Mouse (Mus musculus): ENCODE data around the gene Lce1h.

Gene Lce1h

DNA sequence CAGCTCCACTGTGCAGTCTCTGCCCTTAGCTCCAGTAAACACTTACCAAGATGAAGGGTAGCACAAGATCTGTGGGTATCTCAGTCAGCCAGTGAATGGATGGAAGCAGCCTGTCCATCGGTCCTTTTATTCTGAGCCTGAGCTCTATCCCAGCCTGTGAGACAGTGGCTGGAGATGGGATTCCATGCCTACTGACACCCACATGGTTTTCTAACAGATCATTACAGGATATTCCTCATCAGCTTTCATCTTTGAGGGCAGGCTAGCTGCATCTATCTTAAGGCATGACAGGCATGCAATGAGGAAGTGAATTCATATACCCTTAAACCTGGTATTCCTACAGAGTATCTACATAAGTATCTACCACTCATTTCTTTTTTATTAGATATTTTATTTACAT lies at the start of gene Lce1h:
Gene Lce1h (minus strand): TSS at position 101 of the 400 bp plus-strand sequence.
- DNase-seq (ENCODE audit: extremely low spot score, low spot score) = no peak

DNA sequence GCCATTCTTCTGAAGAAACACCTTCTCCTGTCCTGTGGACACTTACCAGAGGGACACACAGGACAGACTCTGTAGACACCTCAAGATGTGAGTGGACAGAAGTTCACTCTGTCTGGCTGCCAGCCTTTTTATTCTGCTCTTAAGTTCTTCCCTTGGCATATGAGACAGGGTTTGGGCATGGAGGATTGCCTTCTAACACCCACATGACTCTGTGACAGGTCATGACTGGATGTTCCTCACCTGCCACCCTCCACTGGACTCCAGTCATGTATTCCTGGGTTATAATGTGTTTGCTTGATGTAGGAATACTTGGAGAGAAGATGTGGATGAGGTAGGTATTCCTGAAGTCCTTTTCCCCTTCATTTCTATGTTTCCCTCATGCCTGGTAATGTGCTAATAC lies 42.9 kb upstream of the Lce1h start, which contains the start of gene Lce1k:
Gene Lce1k (minus strand): TSS at position 101 of the 400 bp plus-strand sequence.
- DNase-seq (ENCODE audit: extremely low spot score, low spot score) = no peak

DNA sequence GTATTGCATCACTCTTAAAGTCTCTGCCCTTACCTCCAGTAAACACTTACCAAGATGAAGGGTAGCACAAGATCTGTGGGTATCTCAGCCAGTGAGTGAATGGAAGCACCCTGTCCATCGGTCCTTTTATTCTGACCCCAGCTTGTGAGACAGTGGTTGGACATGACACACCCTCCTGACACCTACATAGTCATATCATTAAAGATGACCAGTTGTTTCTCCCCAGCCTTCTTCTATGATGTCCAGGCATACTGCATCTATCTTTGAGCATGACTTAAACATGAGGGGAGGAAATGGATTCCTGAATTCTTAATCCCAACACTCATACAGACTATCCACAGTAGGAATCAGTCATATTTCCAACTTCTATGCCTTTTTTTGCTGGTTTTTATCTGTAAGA lies 25.5 kb upstream of the Lce1h start, which contains the start of gene Lce1j:
Gene Lce1j (minus strand): TSS at position 101 of the 400 bp plus-strand sequence.
- no peak for DNase-seq (ENCODE audit: extremely low spot score, low spot score)

- DNase-seq (ENCODE audit: extremely low spot score, low spot score) = no peak
These were observed 13.9 kb upstream of the Lce1h start, which contains the start of gene Lce1i for GRCm38 (mm10) chr3:92778799-92779198. Lce1i (minus strand) TSS chr3:92778899.

GRCm38 (mm10) chr3:92771573-92771972 lies 6.7 kb upstream of the Lce1h start:
- DNase-seq (ENCODE audit: extremely low spot score, low spot score) = no peak

DNA sequence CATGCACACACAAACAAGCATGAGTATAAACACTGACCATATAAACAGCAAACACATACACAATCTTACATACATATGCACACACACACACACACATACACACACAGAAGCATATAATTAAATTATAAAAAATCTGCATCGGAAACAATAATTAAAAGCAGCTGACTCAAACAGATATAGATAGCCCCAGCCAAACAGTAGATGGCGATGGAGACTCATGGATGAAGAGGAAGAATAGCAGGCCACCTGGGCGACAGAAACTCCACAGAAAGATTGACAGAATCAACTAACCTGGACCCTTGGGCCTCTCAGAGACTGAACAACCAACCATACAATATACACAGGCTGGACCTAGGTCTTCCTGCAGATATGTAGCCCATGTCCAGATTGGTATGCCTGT lies 11.7 kb downstream of the Lce1h start:
- DNase-seq (ENCODE audit: extremely low spot score, low spot score) = no peak

DNA sequence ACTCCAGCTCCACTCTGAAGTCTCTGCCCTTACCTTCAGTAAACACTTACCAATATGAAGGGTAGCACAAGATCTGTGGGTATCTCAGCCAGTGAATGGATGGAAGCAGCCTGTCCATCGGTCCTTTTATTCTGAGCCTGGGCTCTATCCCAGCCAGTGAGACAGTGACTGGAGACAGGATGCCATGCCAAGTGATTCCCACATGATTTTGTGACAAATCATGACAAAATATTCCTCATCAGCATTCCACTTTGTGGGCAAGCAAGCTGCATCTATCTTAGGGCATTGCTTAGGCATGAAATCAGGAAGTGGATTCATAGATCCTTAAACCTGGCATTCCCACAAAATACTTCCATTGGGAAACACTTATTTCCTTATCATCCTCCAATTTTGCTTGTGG lies 12.6 kb downstream of the Lce1h start, which contains the start of gene Lce1g:
Gene Lce1g (minus strand): TSS at position 101 of the 400 bp plus-strand sequence.
- no peak for DNase-seq (ENCODE audit: extremely low spot score, low spot score)

GRCm38 (mm10) chr3:92738996-92739395 lies 25.9 kb downstream of the Lce1h start, which contains the start of gene Gm38119:
Gm38119 (minus strand) TSS chr3:92739096.
- DNase-seq (ENCODE audit: extremely low spot score, low spot score) = no peak

DNA sequence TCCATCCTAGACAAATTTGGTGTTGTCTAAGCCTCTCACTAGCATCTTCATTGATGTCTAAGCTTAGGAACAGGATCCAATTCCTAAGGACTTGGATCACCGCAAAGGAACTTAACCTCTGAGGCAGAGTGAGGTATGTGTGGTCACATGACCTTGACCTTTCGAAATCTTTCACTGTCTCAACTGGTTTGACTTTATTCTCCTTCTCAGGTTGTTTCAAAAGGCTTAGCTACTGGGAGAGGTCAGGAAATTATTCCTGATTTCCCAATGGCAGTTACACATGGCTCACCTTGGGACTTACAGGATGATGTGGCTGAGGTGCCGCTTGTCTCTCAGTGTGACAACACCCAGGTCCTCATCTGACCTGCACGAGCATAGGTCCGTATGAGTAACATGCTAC lies 42.2 kb downstream of the Lce1h start:
- DNase-seq (ENCODE audit: extremely low spot score, low spot score) = no peak

DNA sequence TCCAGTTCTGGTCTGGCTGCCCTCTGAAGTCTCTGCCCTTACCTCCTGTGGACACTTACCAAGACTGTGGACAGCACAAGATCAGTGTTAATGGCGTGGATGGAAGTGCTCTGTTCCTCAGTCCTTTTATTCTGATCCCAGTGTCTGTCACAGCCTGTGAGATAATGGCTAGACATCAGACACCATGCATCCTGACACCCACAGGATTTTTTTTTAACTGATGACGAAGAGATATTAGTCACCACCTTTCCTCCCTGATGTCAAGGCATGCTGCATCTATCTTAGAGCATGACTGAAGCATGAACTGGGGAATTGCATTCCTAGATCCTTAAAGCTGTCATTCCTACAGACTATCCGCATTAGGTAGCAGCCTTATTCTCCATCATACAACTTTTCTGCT lies 44.6 kb downstream of the Lce1h start, which contains the start of gene Lce1f:
Gene Lce1f (minus strand): TSS at position 101 of the 400 bp plus-strand sequence.
- DNase-seq (ENCODE audit: extremely low spot score, low spot score) = no peak

DNA sequence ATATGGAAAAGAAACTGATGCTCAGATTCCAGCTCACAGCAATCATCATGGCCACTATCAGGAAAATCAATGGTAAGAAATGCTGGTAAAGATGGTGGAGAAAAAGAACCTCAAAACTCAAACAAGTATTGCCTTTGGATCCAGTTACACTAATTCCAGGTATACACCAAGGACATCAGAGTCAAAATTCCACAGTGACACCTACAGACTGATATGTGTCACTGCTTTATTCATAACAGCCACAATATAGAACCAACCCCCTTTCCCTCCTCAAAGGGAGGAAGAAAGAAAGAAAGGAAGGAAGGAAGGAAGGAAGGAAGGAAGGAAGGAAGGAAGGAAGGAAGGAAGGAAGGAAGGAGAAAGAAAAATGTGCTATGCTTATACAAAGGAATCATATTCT lies 49.7 kb downstream of the Lce1h start:
- no peak for DNase-seq (ENCODE audit: extremely low spot score, low spot score)
